Mouse (Mus musculus) midbrain, embryonic 16.5 days (tissue): ENCODE results near the gene Rims3. TPM values are rescaled to one million over a fixed set of nuclear protein-coding genes. Genes with fewer than 3 reads are reported as not detected.

Source experiments
- ATAC-seq: fragments of 200-750 bp; cut with Nextera tagmentation; 2 replicates; pipeline ENCODE4 v1.8.0; 2017; ENCODE audit warnings: moderate TSS enrichment
- H3K27ac ChIP-seq: fragments of 300-500 bp; sonication (generic); 2 replicates; pipeline ENCODE4 v1.5.1; 2014; ENCODE audit warnings: mild to moderate bottlenecking, low read length, mixed read lengths
- H3K27me3 ChIP-seq: fragments of 300-500 bp; sonication (generic); 2 replicates; pipeline ENCODE4 v1.6.1; 2014; ENCODE audit warnings: low read depth, low read length, mixed read lengths; ENCODE audit not compliant: control insufficient read depth, insufficient read depth
- H3K36me3 ChIP-seq: fragments of 300-500 bp; sonication (generic); 2 replicates; pipeline ENCODE4 v1.6.1; 2014; ENCODE audit warnings: mild to moderate bottlenecking, low read length, moderate library complexity, mixed read lengths; ENCODE audit not compliant: control insufficient read depth, insufficient read depth
- H3K4me1 ChIP-seq: fragments of 300-500 bp; sonication (generic); 2 replicates; pipeline ENCODE4 v1.6.1; 2014; ENCODE audit warnings: mild to moderate bottlenecking, low read length, mixed read lengths; ENCODE audit not compliant: control insufficient read depth, insufficient read depth
- H3K4me2 ChIP-seq: fragments of 300-500 bp; sonication (generic); 2 replicates; pipeline ENCODE4 v1.6.1; 2014; ENCODE audit warnings: mild to moderate bottlenecking, low read length, mixed read lengths
- H3K4me3 ChIP-seq: fragments of 300-500 bp; sonication (generic); 2 replicates; pipeline ENCODE4 v1.5.1; 2014; ENCODE audit warnings: low read depth, mild to moderate bottlenecking, low read length, moderate library complexity, mixed read lengths
- H3K9ac ChIP-seq: fragments of 300-500 bp; sonication (generic); 2 replicates; pipeline ENCODE4 v1.6.1; 2014; ENCODE audit warnings: low read depth, low read length, mixed read lengths
- H3K9me3 ChIP-seq: fragments of 300-500 bp; sonication (generic); replicated peaks from 2 replicates; pipeline ENCODE4 v1.6.1; 2014; ENCODE audit warnings: mild to moderate bottlenecking, low read length, mixed read lengths; ENCODE audit not compliant: control insufficient read depth, poor library complexity, severe bottlenecking
- WGBS: fragments of 180-500 bp; shearing (Covaris S2); extraction: QIAGEN DNeasy Blood & Tissue Kit; methylation state at CpG from one replicate; pipeline ENCODE4 v1.1.7; 2014; 5-methylcytosine and 5-hydroxymethylcytosine counted together
- polyA plus RNA-seq: library from polyadenylated mRNA; unstranded; fragments of >200 nt; fragmentation: Nextera tagmentation; extraction: Ambion mirVana; gene quantifications from 2 replicates; pipeline ENCODE4 v1.2.1, GENCODE M21; 2015

Rims3 gene
- polyA plus RNA-seq, 1 experiment from 2014 or later: 35.4 TPM

DNA sequence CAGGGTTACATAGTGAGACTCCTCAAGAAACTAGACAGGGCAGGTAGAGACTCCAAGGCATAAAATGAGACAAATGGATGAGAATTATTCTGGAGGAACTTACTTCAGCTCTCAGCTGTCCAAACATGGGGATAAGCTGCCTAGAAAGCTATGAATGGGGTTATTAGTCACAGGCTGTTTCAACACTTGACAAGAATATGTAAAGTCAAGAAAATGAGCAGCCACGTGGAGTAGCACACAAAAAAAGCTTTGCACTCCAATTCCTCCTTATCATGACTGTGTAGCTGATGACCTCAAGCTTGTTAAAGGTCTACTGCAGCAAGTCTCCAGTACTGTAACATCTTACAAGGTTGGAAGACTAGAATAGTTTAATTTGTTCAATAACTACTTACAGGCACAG, 35.3 kb upstream of the Rims3 start:
- Histone ChIP-seq H3K9ac (no peak overlapping the region), H3K4me3 (no peak overlapping the region), H3K27ac (no peak overlapping the region), H3K9me3 (no peaks in the 10 kb centered on the region), H3K27me3 (no peaks in the 10 kb centered on the region), H3K4me1 (peaks cover 28% of the 10 kb centered on the region), H3K4me2 (no peak overlapping the region), H3K36me3 (no peaks in the 10 kb centered on the region)
- ATAC-seq: no peak
- 58% methylated on average over 1 of the region's 1 CpGs for WGBS

DNA sequence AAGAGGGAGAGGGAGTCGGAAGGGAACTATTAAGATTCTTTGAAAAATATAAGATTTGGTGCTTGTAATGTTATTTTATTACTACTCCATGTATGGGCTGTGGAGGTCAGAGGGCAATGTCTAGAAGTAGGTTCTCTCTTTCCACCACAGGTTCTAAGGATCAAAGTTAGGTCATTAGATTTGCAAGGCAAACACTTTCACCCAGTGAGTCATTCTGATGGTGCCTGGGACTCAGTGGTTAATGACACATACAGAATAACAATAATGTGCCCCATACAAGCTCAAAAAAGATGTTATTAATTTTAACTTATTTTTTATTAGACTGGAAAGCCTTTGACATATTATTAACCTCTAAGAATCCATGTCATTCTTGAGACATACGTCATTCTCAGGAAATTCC, 34.7 kb upstream of the Rims3 start:
- Histone ChIP-seq H3K27me3 (no peaks in the 10 kb centered on the region), H3K4me2 (no peak overlapping the region), H3K36me3 (no peaks in the 10 kb centered on the region), H3K27ac (no peak overlapping the region), H3K4me1 (peaks cover 28% of the 10 kb centered on the region), H3K9me3 (no peaks in the 10 kb centered on the region), H3K4me3 (no peak overlapping the region), H3K9ac (no peak overlapping the region)
- ATAC-seq: no peak
- WGBS: 98% methylated on average over 2 of the region's 2 CpGs

DNA sequence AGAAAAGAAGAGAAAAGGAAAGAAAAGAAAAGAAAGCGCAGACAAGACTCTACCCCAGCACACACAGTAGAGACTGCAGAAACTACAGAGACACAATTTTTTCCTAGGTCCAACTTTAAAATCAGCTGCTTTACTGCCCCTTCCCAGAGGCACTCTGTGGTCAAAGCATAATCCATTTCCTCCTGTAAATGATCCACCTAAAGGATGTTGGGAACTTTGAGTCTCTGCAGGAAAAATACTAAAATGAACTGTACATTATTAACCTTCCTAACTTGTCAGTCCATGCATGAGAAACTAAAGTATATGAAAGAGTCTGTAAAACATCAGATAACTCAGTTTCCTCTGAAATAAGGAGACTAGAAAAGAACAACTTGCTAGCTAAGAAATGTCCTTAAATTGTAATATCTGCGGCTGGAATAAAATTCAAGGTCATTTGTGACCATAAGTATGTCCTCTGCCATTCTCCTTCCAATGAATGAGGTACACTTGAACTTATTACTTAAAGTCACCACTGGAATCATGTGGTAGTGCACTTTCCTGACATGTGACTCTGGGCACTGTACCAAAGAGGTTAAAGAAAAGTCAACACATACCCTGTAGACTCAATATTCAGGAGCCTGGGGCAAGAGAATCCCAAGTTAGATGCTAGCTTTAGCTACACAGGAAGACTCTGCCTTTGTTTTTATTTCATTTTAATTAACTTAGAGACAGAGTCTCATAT, 32.3 kb upstream of the Rims3 start:
- no peak for ATAC-seq
- H3K4me2 ChIP-seq: no peak overlapping the region
- H3K27me3 ChIP-seq: no peaks in the 10 kb centered on the region
- H3K9ac ChIP-seq: no peak overlapping the region
- WGBS: 99% methylated on average over 2 of the region's 2 CpGs
- H3K27ac ChIP-seq: no peak overlapping the region
- H3K4me1 ChIP-seq: peaks cover 17% of the 10 kb centered on the region
- H3K36me3 ChIP-seq: no peaks in the 10 kb centered on the region
- no peaks in the 10 kb centered on the region for H3K9me3 ChIP-seq
- H3K4me3 ChIP-seq: no peak overlapping the region

DNA sequence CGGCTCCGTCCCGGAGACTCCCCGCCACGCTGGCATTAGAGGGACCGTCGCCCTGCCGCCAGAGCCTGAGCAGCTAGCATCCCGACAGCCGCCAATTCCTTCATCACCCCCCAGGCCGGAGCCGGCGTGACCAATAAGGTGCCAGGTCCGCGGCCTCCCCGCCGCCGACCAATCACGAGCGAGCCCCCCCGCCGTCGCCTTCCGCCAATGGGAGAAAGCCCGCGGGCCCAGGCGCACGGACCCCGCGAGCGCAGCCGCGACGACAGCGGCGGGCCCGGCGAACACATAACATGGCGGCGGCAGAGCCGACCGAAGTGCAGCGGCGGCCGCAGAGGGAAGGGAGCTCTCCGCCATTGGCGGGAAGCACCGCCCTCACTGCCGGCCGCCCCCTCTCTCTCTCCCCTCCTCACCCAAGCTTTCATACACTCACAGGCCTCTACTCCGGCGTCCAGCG, 29.5 kb upstream of the Rims3 start:
- peak overlapping the region; percentile 89 for H3K4me2 ChIP-seq
- H3K27ac ChIP-seq: peak overlapping the region; percentile 99
- peak overlapping the region; percentile 96 for H3K9ac ChIP-seq
- H3K9me3 ChIP-seq: no peaks in the 10 kb centered on the region
- WGBS: under 1% methylated on average over 31 of the region's 53 CpGs
- no peaks in the 10 kb centered on the region for H3K36me3 ChIP-seq
- peak; percentile 96 for ATAC-seq
- peaks cover 15% of the 10 kb centered on the region for H3K4me1 ChIP-seq
- H3K4me3 ChIP-seq: peak overlapping the region; percentile 64
- H3K27me3 ChIP-seq: no peaks in the 10 kb centered on the region

DNA sequence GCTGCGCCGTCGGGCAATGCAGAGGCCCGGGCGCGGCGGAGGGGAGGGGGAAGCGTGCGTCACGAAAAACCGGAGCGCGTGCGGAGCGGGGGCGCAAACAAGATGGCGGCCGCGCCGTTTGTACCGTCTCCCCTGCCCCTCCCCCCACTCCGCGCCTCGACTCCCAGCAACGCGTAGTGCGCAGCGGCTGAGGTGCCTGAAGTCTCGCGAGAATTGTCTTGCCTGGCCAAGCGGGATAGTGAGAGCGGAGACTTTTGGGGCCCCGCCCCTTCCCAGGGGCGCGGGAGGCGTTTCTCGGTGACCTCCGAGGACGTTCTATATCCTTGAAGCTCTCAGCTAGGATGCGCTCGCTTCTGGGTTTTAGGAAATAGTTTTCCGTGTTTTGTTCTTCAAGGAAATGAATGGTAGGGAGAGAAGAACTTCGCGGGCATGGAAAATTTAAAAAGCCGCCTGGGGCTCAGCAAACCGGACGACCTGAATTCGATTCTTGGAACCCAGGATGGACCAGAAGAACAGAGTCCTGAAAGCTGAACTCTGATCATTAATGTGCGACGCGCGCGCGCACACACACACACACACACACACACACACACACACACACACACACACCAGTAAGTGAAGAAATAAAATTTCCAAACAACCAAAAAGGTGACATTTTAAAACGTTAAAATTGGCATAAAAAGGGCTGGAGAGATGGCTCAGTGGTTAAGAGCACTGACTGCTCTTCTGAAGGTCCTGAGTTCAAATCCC, 28.9 kb upstream of the Rims3 start:
- H3K27ac ChIP-seq: peak overlapping the region; percentile 99
- peak overlapping the region; percentile 64 for H3K4me3 ChIP-seq
- no peaks in the 10 kb centered on the region for H3K27me3 ChIP-seq
- H3K9ac ChIP-seq: peak overlapping the region; percentile 96
- H3K36me3 ChIP-seq: no peaks in the 10 kb centered on the region
- H3K9me3 ChIP-seq: no peaks in the 10 kb centered on the region
- ATAC-seq: peak; percentile 97
- peaks cover 15% of the 10 kb centered on the region for H3K4me1 ChIP-seq
- WGBS: under 1% methylated on average over 43 of the region's 55 CpGs
- peak overlapping the region; percentile 89 for H3K4me2 ChIP-seq

DNA sequence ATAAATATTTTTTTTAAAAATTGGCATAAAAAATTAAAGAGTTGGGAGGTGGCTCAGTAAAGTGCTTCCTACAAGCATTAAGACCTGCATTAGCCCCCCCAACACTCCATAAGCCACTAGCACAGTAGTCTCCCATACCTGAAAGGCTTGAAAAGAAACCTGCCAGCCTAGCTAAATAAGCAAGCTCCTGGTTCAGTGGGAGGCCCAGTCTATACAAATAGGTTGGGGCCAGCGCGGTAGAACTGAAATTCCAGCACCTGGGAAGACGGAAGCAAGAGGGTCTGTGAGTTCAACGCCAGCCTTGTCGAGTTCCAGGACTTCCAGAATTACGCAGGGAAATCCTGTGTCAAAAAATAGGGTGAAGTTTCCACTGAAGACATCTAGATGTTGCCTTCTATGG, 28.2 kb upstream of the Rims3 start:
- Histone ChIP-seq H3K9me3 (no peaks in the 10 kb centered on the region), H3K27ac (peak overlapping the region; percentile 99), H3K9ac (no peak overlapping the region), H3K4me2 (peak overlapping the region; percentile 59), H3K36me3 (no peaks in the 10 kb centered on the region), H3K4me1 (peaks cover 15% of the 10 kb centered on the region), H3K27me3 (no peaks in the 10 kb centered on the region), H3K4me3 (no peak overlapping the region)
- ATAC-seq: no peak
- WGBS: 94% methylated on average over 6 of the region's 6 CpGs

DNA sequence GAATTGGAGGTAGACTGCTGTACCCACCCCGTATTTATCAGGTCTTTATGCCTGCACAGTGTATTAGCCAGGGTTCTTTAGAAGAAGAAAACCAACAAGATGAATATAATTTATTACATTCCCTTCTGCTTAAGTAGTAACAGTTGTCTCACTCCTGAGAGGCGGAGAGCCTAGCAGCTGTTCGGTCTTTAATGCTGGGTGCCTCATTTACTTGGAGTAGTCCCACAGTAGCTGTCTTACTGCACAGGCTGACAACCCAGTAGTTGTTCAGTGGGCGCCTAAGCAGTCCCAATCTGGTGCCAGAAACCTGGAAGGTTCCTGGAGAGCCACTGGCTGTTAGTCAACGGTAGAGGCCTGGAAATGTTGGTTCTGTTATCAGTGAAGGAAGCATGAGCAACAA, 23.8 kb upstream of the Rims3 start:
- H3K9ac ChIP-seq: no peak overlapping the region
- ATAC-seq: no peak
- no peaks in the 10 kb centered on the region for H3K36me3 ChIP-seq
- no peaks in the 10 kb centered on the region for H3K9me3 ChIP-seq
- H3K27me3 ChIP-seq: no peaks in the 10 kb centered on the region
- H3K4me2 ChIP-seq: no peak overlapping the region
- no peak overlapping the region for H3K4me3 ChIP-seq
- no peaks in the 10 kb centered on the region for H3K4me1 ChIP-seq
- H3K27ac ChIP-seq: no peak overlapping the region
- WGBS: 75% methylated on average over 5 of the region's 5 CpGs

DNA sequence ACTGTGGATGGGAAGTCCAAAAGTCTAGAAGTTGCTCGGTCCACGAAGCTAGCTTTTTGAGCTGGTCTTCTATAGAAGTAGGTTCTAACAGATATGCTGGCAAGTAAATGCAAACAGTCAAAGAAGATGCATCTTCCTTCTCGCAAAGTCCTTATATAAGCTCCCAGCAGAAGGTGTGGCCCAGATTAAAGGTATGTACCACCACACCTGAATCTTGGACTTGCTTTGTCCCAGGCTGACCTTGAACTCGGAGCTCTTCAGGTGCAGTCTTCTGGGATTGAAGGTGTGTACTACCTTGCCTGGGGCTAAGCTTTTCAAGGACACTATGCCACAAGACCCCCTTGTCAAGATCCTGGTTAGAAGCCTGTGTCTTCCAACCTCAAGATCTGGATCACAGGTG, 23.1 kb upstream of the Rims3 start, which contains the start of gene Nfyc:
Gene Nfyc, minus strand, starts transcription at position 101 of the 400 bp plus-strand sequence.
- 88% methylated on average over 4 of the region's 4 CpGs for WGBS
- no peak within 1 kb of the TSS for H3K4me2 ChIP-seq
- no peaks in the 10 kb centered on the region for H3K36me3 ChIP-seq
- H3K27me3 ChIP-seq: no peaks in the 10 kb centered on the region
- no peak within 1 kb of the TSS for H3K9ac ChIP-seq
- no peaks in the 10 kb centered on the region for H3K4me1 ChIP-seq
- no peak for ATAC-seq
- H3K4me3 ChIP-seq: no peak within 1 kb of the TSS
- H3K9me3 ChIP-seq: no peaks in the 10 kb centered on the region
- H3K27ac ChIP-seq: no peak within 1 kb of the TSS

DNA sequence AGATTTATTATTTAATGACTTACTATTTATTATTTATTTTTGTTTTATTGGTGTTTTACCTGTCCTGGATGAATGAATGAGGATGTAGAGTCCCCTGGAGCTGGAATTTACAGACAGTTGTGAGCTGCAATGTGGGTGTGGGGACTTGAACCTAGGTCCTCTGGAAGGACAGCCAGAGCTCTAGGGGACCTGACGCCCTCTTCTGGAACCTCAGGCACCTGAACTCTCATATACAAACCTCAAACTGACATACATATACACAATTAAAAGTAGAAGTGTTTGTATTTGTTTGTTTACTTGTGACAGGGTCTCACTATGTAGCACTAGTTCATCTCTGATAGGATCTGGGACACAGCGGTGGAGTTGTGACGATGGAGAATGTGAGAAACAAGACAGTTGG, 13.3 kb upstream of the Rims3 start:
- H3K9ac ChIP-seq: no peak overlapping the region
- no peaks in the 10 kb centered on the region for H3K36me3 ChIP-seq
- H3K27ac ChIP-seq: no peak overlapping the region
- WGBS: 87% methylated on average over 3 of the region's 3 CpGs
- no peak overlapping the region for H3K4me2 ChIP-seq
- no peaks in the 10 kb centered on the region for H3K9me3 ChIP-seq
- H3K4me3 ChIP-seq: no peak overlapping the region
- no peaks in the 10 kb centered on the region for H3K27me3 ChIP-seq
- ATAC-seq: no peak
- no peaks in the 10 kb centered on the region for H3K4me1 ChIP-seq
